In the genomic region with DNA sequence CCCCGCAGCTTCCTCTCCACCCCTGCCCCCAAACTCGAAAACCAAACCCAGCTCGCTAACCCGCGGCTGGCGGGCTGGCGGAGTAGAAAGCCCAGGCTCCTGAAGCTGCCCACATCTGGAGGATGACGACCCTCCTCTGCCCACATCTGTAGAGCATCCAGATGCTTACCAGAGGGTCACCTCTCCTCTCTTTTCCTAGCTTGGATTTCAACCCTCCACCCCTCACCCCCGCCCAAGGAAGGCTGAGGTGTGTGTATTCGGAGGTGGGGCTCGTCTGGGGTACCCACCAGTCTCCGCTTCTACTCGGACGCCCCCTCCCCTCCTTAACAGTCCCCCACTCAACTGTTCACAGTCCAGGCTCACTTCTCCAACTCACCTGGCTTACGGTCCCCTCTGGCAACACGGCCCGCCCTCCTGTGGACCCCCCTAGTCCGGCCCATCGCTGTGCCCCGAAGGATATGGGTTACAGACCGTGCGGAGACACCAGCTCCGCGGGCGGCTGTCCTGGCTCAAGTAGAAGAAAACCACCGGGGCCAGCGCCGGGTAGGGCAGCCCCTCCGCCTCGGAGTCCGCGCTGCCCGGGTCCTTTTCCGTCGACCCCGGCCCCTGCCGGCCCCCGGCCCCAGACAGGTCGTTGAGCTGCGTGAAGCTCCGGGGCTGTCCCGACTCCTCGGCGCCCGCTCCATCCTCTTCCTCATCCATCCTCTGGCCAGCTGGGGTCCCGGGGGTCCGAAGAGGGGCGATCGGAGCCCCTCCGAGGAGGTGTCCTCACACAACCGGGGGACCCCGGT, we compare ENCODE assay signal across 8 mouse cellular contexts. TPM values are rescaled to one million over a fixed set of nuclear protein-coding genes. Genes with fewer than 3 reads are reported as not detected.
DNase-seq lines count a peak whose midpoint lies in the region; ATAC-seq and TF ChIP-seq lines count a peak whose summit lies in the region.

No protein-coding gene starts in this region.

- under 1% methylated on average over 49 of the region's 52 CpGs for WGBS in kidney, embryonic 14.5 days
- under 1% methylated on average over 52 of the region's 52 CpGs for WGBS in forebrain, embryonic 11.5 days
- WGBS in limb, embryonic 13.5 days, result 1% methylated on average over 48 of the region's 52 CpGs
- under 1% methylated on average over 45 of the region's 52 CpGs for WGBS in stomach, embryonic 16.5 days

- TF ChIP-seq CTCF in ES-Bruce4 (IDR thresholded peaks at IDR 0.05; ENCODE audit: low read depth, low read length), result no peak

- H3K27me3 ChIP-seq in kidney, embryonic 14.5 days (ENCODE audit: control insufficient read depth, insufficient read depth, low read length), result peaks cover 30% of the 10 kb centered on the region
- H3K27me3 ChIP-seq in ES-Bruce4 (ENCODE audit: control insufficient read depth, insufficient read depth, low read length, poor library complexity, severe bottlenecking), result peaks cover 20% of the 10 kb centered on the region
- peaks cover 22% of the 10 kb centered on the region for H3K27me3 ChIP-seq in forebrain, embryonic 11.5 days (ENCODE audit: control insufficient read depth, insufficient read depth, low read length)
- peaks cover 20% of the 10 kb centered on the region for H3K27me3 ChIP-seq in limb, embryonic 13.5 days
- peaks cover 20% of the 10 kb centered on the region for H3K27me3 ChIP-seq in stomach, embryonic 16.5 days (ENCODE audit: control insufficient read depth, insufficient read depth, low read length)

- DNase-seq in kidney, postnatal 36 days, result no peak
- DNase-seq in forebrain, embryonic 11.5 days (ENCODE audit: low spot score), result peak; percentile 76
- no peak for DNase-seq in frontal cortex, adult 2 months (ENCODE audit: extremely low spot score in 1 of 2, low spot score in 1 of 2)
- no peak for DNase-seq in left cerebral cortex, adult 9 months (ENCODE audit: low spot score in 2 of 2)

- H3K4me3 ChIP-seq in kidney, embryonic 14.5 days (ENCODE audit: low read length), result peak overlapping the region; percentile 73
- H3K4me3 ChIP-seq in ES-Bruce4 (ENCODE audit: low read depth, low read length), result peak overlapping the region; percentile 32
- peak overlapping the region; percentile 77 for H3K4me3 ChIP-seq in forebrain, embryonic 11.5 days (ENCODE audit: low read depth, low read length)
- H3K4me3 ChIP-seq in limb, embryonic 13.5 days, result peak overlapping the region; percentile 98
- H3K4me3 ChIP-seq in stomach, embryonic 16.5 days (replicated peaks; ENCODE audit: low read length), result peak overlapping the region; percentile 65

- TF ChIP-seq EP300 in ES-Bruce4 (IDR thresholded peaks at IDR 0.05; ENCODE audit: insufficient read depth, low read depth, low read length), result no peak

- peak overlapping the region; percentile 97 for H3K4me2 ChIP-seq in kidney, embryonic 14.5 days (replicated peaks; ENCODE audit: low read depth, low read length)
- peak overlapping the region; percentile 100 for H3K4me2 ChIP-seq in forebrain, embryonic 11.5 days (ENCODE audit: low read depth, low read length, severe bottlenecking)
- H3K4me2 ChIP-seq in limb, embryonic 13.5 days (replicated peaks), result peak overlapping the region; percentile 85
- H3K4me2 ChIP-seq in stomach, embryonic 16.5 days (ENCODE audit: low read depth, low read length), result peak overlapping the region; percentile 57

- ATAC-seq in kidney, embryonic 14.5 days (ENCODE audit: low FRiP score, low TSS enrichment), result peak; percentile 28; the same call in 1 of the 2 replicates
- ATAC-seq in forebrain, embryonic 11.5 days (replicated peaks; ENCODE audit: low FRiP score), result no peak; the same call in 1 of the 2 replicates
- no peak for ATAC-seq in limb, embryonic 13.5 days (ENCODE audit: low FRiP score, low read depth)
- ATAC-seq in stomach, embryonic 16.5 days (ENCODE audit: insufficient read depth, low FRiP score), result 0 out of 2 replicates have a peak, but pooled peaks have one; percentile 16

- peak overlapping the region; percentile 75 for H3K9ac ChIP-seq in kidney, embryonic 14.5 days (ENCODE audit: low read depth, low read length)
- H3K9ac ChIP-seq in ES-Bruce4 (ENCODE audit: low read depth, poor library complexity, severe bottlenecking), result peak overlapping the region; percentile 76
- peak overlapping the region; percentile 84 for H3K9ac ChIP-seq in forebrain, embryonic 11.5 days (ENCODE audit: low read length)
- H3K9ac ChIP-seq in limb, embryonic 13.5 days, result peak overlapping the region; percentile 100
- H3K9ac ChIP-seq in stomach, embryonic 16.5 days (ENCODE audit: low read length), result peak overlapping the region; percentile 80

- peaks cover 61% of the 10 kb centered on the region for H3K4me1 ChIP-seq in kidney, embryonic 14.5 days (ENCODE audit: control insufficient read depth, insufficient read depth, low read length)
- H3K4me1 ChIP-seq in ES-Bruce4 (ENCODE audit: control insufficient read depth, insufficient read depth, low read length), result no peaks in the 10 kb centered on the region
- H3K4me1 ChIP-seq in forebrain, embryonic 11.5 days (replicated peaks; ENCODE audit: control insufficient read depth, insufficient read depth, low read length), result peaks cover 29% of the 10 kb centered on the region
- H3K4me1 ChIP-seq in limb, embryonic 13.5 days, result peaks cover 63% of the 10 kb centered on the region
- peaks cover 45% of the 10 kb centered on the region for H3K4me1 ChIP-seq in stomach, embryonic 16.5 days (ENCODE audit: control insufficient read depth, insufficient read depth, low read length)

- TF ChIP-seq POLR2A in ES-Bruce4 (IDR thresholded peaks at IDR 0.05; ENCODE audit: insufficient read depth, low read length), result no peak

- no peaks in the 10 kb centered on the region for H3K9me3 ChIP-seq in kidney, embryonic 14.5 days (ENCODE audit: control insufficient read depth, low read length)
- H3K9me3 ChIP-seq in ES-Bruce4 (replicated peaks; ENCODE audit: control insufficient read depth, insufficient read depth, low read length, poor library complexity, severe bottlenecking), result no peaks in the 10 kb centered on the region
- no peaks in the 10 kb centered on the region for H3K9me3 ChIP-seq in forebrain, embryonic 11.5 days (ENCODE audit: control insufficient read depth, low read length)
- H3K9me3 ChIP-seq in limb, embryonic 13.5 days, result no peaks in the 10 kb centered on the region
- H3K9me3 ChIP-seq in stomach, embryonic 16.5 days (replicated peaks; ENCODE audit: control insufficient read depth, low read length), result no peaks in the 10 kb centered on the region

- no peaks in the 10 kb centered on the region for H3K36me3 ChIP-seq in kidney, embryonic 14.5 days (ENCODE audit: control insufficient read depth, insufficient read depth, low read length)
- H3K36me3 ChIP-seq in ES-Bruce4 (ENCODE audit: control insufficient read depth, insufficient read depth, low read length, poor library complexity, severe bottlenecking), result no peaks in the 10 kb centered on the region
- H3K36me3 ChIP-seq in forebrain, embryonic 11.5 days (ENCODE audit: control insufficient read depth, insufficient read depth, low read length), result no peaks in the 10 kb centered on the region
- no peaks in the 10 kb centered on the region for H3K36me3 ChIP-seq in limb, embryonic 13.5 days
- H3K36me3 ChIP-seq in stomach, embryonic 16.5 days (ENCODE audit: control insufficient read depth, insufficient read depth, low read length), result no peaks in the 10 kb centered on the region

- peak overlapping the region; percentile 44 for H3K27ac ChIP-seq in kidney, embryonic 14.5 days (ENCODE audit: low read depth, low read length)
- H3K27ac ChIP-seq in ES-Bruce4 (ENCODE audit: insufficient read depth, low read length), result no peak overlapping the region
- peak overlapping the region; percentile 63 for H3K27ac ChIP-seq in forebrain, embryonic 11.5 days (ENCODE audit: low read depth, low read length)
- H3K27ac ChIP-seq in limb, embryonic 13.5 days, result peak overlapping the region; percentile 99
- H3K27ac ChIP-seq in stomach, embryonic 16.5 days (ENCODE audit: low read length), result peak overlapping the region; percentile 81

RNA-seq across cellular contexts. Expression of gene Cacna1g, which starts 0.9 kb away (rescaled TPM):
- polyA plus RNA-seq in kidney, embryonic 14.5 days (2014; fragmentation: Nextera tagmentation; extraction: Ambion mirVana), result 8.7 and 14.1 TPM in 2 replicates
- polyA plus RNA-seq in ES-Bruce4 (2011; ENCODE audit: insufficient read depth, insufficient read length, low read depth, missing spikeins), result 2.9 and 8.6 TPM in 2 replicates
- 13.0 and 17.4 TPM in 2 replicates for polyA plus RNA-seq in forebrain, embryonic 11.5 days (2014; fragmentation: Nextera tagmentation; extraction: Ambion mirVana)
- 25.9 and 32.7 TPM in 2 replicates for polyA plus RNA-seq in limb, embryonic 13.5 days (2015; fragmentation: Nextera tagmentation; extraction: Ambion mirVana)
- polyA plus RNA-seq in stomach, embryonic 16.5 days (2015; fragmentation: Nextera tagmentation; extraction: Ambion mirVana), result 7.9 and 8.5 TPM in 2 replicates
- polyA plus RNA-seq in frontal cortex, adult 2 months (2012; rRNA removed), result 188 and 191 TPM in 2 replicates

RNA-seq across cellular contexts. Expression of gene Spata20, which starts 12.9 kb away (rescaled TPM):
- polyA plus RNA-seq in kidney, embryonic 14.5 days (2014; fragmentation: Nextera tagmentation; extraction: Ambion mirVana), result 0.07 and 0.23 TPM in 2 replicates
- polyA plus RNA-seq in ES-Bruce4 (2011; ENCODE audit: insufficient read depth, insufficient read length, low read depth, missing spikeins), result 1.4 TPM in 1 of 2 replicates, not detected in the other
- 0.17 TPM in 1 of 2 replicates, not detected in the other for polyA plus RNA-seq in forebrain, embryonic 11.5 days (2014; fragmentation: Nextera tagmentation; extraction: Ambion mirVana)
- polyA plus RNA-seq in limb, embryonic 13.5 days (2015; fragmentation: Nextera tagmentation; extraction: Ambion mirVana), result 0.20 TPM in 2 replicates
- 0.22 and 0.29 TPM in 2 replicates for polyA plus RNA-seq in stomach, embryonic 16.5 days (2015; fragmentation: Nextera tagmentation; extraction: Ambion mirVana)
- polyA plus RNA-seq in frontal cortex, adult 2 months (2012; rRNA removed), result 0.24 and 0.34 TPM in 2 replicates

RNA-seq across cellular contexts. Expression of gene Epn3, which starts 26.7 kb away (rescaled TPM):
- polyA plus RNA-seq in kidney, embryonic 14.5 days (2014; fragmentation: Nextera tagmentation; extraction: Ambion mirVana), result 13.4 and 16.4 TPM in 2 replicates
- polyA plus RNA-seq in ES-Bruce4 (2011; ENCODE audit: insufficient read depth, insufficient read length, low read depth, missing spikeins), result 2.7 and 2.9 TPM in 2 replicates
- 0.48 and 0.64 TPM in 2 replicates for polyA plus RNA-seq in forebrain, embryonic 11.5 days (2014; fragmentation: Nextera tagmentation; extraction: Ambion mirVana)
- polyA plus RNA-seq in limb, embryonic 13.5 days (2015; fragmentation: Nextera tagmentation; extraction: Ambion mirVana), result 3.1 TPM in 2 replicates
- 17.0 and 21.1 TPM in 2 replicates for polyA plus RNA-seq in stomach, embryonic 16.5 days (2015; fragmentation: Nextera tagmentation; extraction: Ambion mirVana)
- 0.60 and 1.2 TPM in 2 replicates for polyA plus RNA-seq in frontal cortex, adult 2 months (2012; rRNA removed)

RNA-seq across cellular contexts. Expression of gene Mycbpap, which starts 48.4 kb away (rescaled TPM):
- polyA plus RNA-seq in kidney, embryonic 14.5 days (2014; fragmentation: Nextera tagmentation; extraction: Ambion mirVana), result 1.6 and 2.6 TPM in 2 replicates
- 1.2 and 1.3 TPM in 2 replicates for polyA plus RNA-seq in ES-Bruce4 (2011; ENCODE audit: insufficient read depth, insufficient read length, low read depth, missing spikeins)
- 1.9 and 4.8 TPM in 2 replicates for polyA plus RNA-seq in forebrain, embryonic 11.5 days (2014; fragmentation: Nextera tagmentation; extraction: Ambion mirVana)
- polyA plus RNA-seq in limb, embryonic 13.5 days (2015; fragmentation: Nextera tagmentation; extraction: Ambion mirVana), result 3.8 and 4.4 TPM in 2 replicates
- 2.8 and 4.3 TPM in 2 replicates for polyA plus RNA-seq in stomach, embryonic 16.5 days (2015; fragmentation: Nextera tagmentation; extraction: Ambion mirVana)
- 1.9 and 2.0 TPM in 2 replicates for polyA plus RNA-seq in frontal cortex, adult 2 months (2012; rRNA removed)

Comparison
In these comparisons a context has a peak if more than half of its experiments do, and no peak if none do; other contexts are left out.
1. ATAC-seq: peak in kidney, embryonic 14.5 days (single experiment) and stomach, embryonic 16.5 days (single experiment); none in forebrain, embryonic 11.5 days (single experiment) and limb, embryonic 13.5 days (single experiment).
2. H3K4me3 ChIP-seq: peak in every context shown above with its lines; median percentile 98 in limb, embryonic 13.5 days; 77 in forebrain, embryonic 11.5 days; 73 in kidney, embryonic 14.5 days; 65 in stomach, embryonic 16.5 days; 32 in ES-Bruce4.
3. Peak in every context shown above with its lines, with median percentiles within 50 percentile points of each other: H3K4me2 ChIP-seq and H3K9ac ChIP-seq.